Mouse (Mus musculus) kidney, embryonic 15.5 days (tissue): ENCODE measurements around the gene Iqgap2. TPM values are rescaled to one million over a fixed set of nuclear protein-coding genes. Genes with fewer than 3 reads are reported as not detected.

Experiments used
- ATAC-seq: fragments of 200-750 bp; cut with Nextera tagmentation; replicated peaks from 2 replicates; pipeline ENCODE4 v1.8.0; 2017; ENCODE audit warnings: moderate TSS enrichment; ENCODE audit not compliant: low FRiP score
- H3K27ac ChIP-seq: fragments of 300-500 bp; sonication (generic); 2 replicates; pipeline ENCODE4 v1.5.1; 2015; ENCODE audit warnings: mild to moderate bottlenecking, inconsistent platforms
- H3K27me3 ChIP-seq: fragments of 300-500 bp; sonication (generic); 2 replicates; pipeline ENCODE4 v1.6.1; 2015; ENCODE audit warnings: inconsistent platforms
- H3K36me3 ChIP-seq: fragments of 300-500 bp; sonication (generic); 2 replicates; pipeline ENCODE4 v1.6.1; 2015; ENCODE audit warnings: inconsistent platforms
- H3K4me1 ChIP-seq: fragments of 300-500 bp; sonication (generic); 2 replicates; pipeline ENCODE4 v1.6.1; 2015; ENCODE audit warnings: inconsistent platforms
- H3K4me2 ChIP-seq: fragments of 300-500 bp; sonication (generic); 2 replicates; pipeline ENCODE4 v1.6.1; 2015; ENCODE audit warnings: moderate library complexity, mild to moderate bottlenecking, inconsistent platforms
- H3K4me3 ChIP-seq: fragments of 300-500 bp; sonication (generic); replicated peaks from 2 replicates; pipeline ENCODE4 v1.5.1; 2015; ENCODE audit warnings: mild to moderate bottlenecking, inconsistent platforms
- H3K9ac ChIP-seq: fragments of 300-500 bp; sonication (generic); 2 replicates; pipeline ENCODE4 v1.6.1; 2015; ENCODE audit warnings: mild to moderate bottlenecking, inconsistent platforms
- H3K9me3 ChIP-seq: fragments of 300-500 bp; sonication (generic); replicated peaks from 2 replicates; pipeline ENCODE4 v1.6.1; 2016; ENCODE audit warnings: inconsistent platforms
- WGBS: fragments of 180-500 bp; shearing (Covaris S2); methylation state at CpG from one replicate; pipeline ENCODE4 v1.1.7; 2015; ENCODE audit warnings: mixed read lengths; 5-methylcytosine and 5-hydroxymethylcytosine counted together
- polyA plus RNA-seq: library from polyadenylated mRNA; unstranded; fragments of >200 nt; fragmentation: Nextera tagmentation; extraction: Ambion mirVana; gene quantifications from 2 replicates; pipeline ENCODE4 v1.2.1, GENCODE M21; 2015

The Iqgap2 gene
- polyA plus RNA-seq, 1 experiment from 2014 or later, result 10.1 TPM

DNA sequence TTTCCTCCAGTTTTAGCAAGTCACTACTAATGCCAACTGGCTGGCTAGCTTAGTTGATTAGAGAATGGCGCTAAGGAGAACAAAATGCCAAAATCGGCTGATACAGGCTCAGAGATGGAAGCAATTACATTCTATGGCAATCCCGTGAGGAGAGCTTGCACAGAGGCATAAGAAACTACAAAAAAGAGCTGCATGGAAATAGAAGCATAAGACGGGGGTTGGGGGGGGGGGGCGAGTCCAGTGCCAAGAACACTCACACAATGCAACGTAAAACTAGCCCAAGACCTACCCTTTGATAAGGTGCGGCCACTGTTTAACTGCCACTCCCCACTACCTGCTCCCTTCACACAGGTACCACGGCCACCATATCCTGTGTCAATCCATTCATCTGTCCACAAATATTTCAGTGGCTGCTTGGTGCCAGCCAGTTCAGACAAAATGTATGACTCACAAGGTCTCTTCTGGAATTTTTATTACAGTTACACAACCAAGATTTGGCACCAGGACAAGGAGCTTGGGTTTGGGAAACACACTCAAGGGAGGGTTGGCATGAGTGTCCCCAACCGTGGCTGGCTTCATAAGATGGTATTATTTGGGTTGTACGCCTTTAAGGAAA lies 48.2 kb downstream of the Iqgap2 start:
- WGBS, result 90% methylated on average over 10 of the region's 10 CpGs
- H3K27ac ChIP-seq, result no peak overlapping the region
- H3K4me3 ChIP-seq, result no peak overlapping the region
- ATAC-seq, result no peak
- H3K27me3 ChIP-seq, result no peaks in the 10 kb centered on the region
- H3K9ac ChIP-seq, result no peak overlapping the region
- no peak overlapping the region for H3K4me2 ChIP-seq
- no peaks in the 10 kb centered on the region for H3K4me1 ChIP-seq
- no peaks in the 10 kb centered on the region for H3K9me3 ChIP-seq
- H3K36me3 ChIP-seq, result no peaks in the 10 kb centered on the region

DNA sequence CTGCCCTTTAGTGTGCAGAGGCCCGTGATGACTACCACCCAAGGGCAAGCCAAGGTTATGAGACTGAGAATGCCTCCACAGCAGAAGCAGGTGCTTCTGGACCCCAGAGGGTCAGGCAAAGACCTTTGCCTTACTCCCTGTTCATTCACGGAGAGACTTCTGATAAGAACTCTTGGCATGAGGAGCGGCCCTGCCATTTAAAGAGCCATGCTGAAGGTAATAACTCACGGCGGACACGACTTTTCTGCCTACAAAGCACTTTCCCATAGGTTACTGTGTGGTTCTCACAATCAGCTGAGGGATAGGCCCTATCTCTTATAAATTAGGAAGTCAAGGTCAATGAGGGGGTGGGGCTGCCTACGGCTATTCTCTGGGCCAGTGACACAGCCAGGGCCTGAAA lies 48.9 kb downstream of the Iqgap2 start:
- Histone ChIP-seq H3K4me2 (no peak overlapping the region), H3K27ac (no peak overlapping the region), H3K36me3 (no peaks in the 10 kb centered on the region), H3K27me3 (no peaks in the 10 kb centered on the region), H3K9ac (no peak overlapping the region), H3K4me3 (no peak overlapping the region), H3K4me1 (no peaks in the 10 kb centered on the region), H3K9me3 (no peaks in the 10 kb centered on the region)
- ATAC-seq, result no peak
- WGBS, result 72% methylated on average over 7 of the region's 7 CpGs

DNA sequence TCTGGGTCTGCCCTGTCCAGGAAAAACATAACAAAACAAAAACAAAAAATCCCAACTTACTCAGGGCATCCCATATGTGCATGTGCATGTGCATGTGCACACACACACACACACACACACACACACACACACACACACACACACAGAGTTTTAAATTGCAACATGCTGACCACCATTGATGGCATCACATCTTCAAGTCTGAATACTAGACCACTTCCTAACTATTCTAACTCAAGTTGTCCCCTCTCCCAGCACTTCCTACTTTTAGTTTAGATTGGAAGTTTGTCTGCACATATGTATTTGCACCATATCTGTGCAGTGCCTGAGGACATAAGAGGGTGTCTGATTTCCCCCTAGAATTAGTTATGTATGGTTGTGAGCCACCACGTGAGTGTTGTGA lies 49.8 kb downstream of the Iqgap2 start:
- Histone ChIP-seq H3K36me3 (no peaks in the 10 kb centered on the region), H3K27me3 (no peaks in the 10 kb centered on the region), H3K27ac (no peak overlapping the region), H3K9ac (no peak overlapping the region), H3K4me2 (no peak overlapping the region), H3K9me3 (no peaks in the 10 kb centered on the region), H3K4me3 (no peak overlapping the region), H3K4me1 (no peaks in the 10 kb centered on the region)
- 87% methylated on average over 1 of the region's 1 CpGs for WGBS
- ATAC-seq, result no peak

DNA sequence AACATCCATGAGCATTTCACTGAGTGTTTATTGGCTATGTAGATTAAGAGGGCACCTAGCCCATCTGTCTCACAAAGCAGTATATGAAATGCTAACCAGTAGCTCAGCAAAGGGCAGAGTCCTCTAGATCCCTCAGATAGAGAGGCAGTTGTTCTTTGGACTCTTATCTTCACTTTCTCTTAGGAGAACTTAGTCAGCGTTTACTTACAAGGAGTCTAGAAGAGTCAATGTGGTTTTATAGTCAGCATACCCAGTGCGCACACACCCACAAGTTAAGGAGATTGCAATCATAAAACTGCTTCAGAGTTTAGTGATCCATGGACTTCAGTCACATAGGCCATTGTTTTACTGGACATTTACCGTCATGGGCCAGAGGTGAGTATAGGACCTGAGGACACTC lies 54.8 kb downstream of the Iqgap2 start:
- Histone ChIP-seq H3K4me3 (no peak overlapping the region), H3K4me2 (no peak overlapping the region), H3K27ac (no peak overlapping the region), H3K9me3 (no peaks in the 10 kb centered on the region), H3K27me3 (no peaks in the 10 kb centered on the region), H3K36me3 (no peaks in the 10 kb centered on the region), H3K4me1 (no peaks in the 10 kb centered on the region), H3K9ac (no peak overlapping the region)
- ATAC-seq, result no peak; the same call in 1 of the 2 replicates
- 47% methylated on average over 3 of the region's 3 CpGs for WGBS

DNA sequence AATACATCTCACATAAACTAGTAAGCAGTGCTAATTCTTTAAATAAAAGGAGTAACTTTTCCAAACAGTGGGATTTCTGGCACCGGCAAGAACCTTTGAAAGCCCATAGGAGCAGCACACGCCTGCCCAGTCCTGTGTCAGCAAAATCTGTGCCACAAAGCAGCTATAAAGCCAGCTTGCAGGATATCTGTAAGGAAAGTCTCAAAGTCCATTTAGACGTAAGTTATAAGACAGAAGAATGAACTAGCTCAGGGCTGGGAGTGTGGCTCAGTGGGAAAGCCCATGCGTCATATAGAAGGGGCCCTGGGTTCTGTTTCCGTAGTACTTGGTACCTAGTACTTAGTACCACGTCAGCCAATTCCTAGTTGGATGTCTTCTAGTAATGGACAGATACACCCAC lies 58.2 kb downstream of the Iqgap2 start:
- no peak for ATAC-seq
- Histone ChIP-seq H3K27ac (no peak overlapping the region), H3K9me3 (no peaks in the 10 kb centered on the region), H3K4me2 (no peak overlapping the region), H3K36me3 (no peaks in the 10 kb centered on the region), H3K4me1 (no peaks in the 10 kb centered on the region), H3K9ac (no peak overlapping the region), H3K27me3 (no peaks in the 10 kb centered on the region), H3K4me3 (no peak overlapping the region)
- 86% methylated on average over 6 of the region's 6 CpGs for WGBS

DNA sequence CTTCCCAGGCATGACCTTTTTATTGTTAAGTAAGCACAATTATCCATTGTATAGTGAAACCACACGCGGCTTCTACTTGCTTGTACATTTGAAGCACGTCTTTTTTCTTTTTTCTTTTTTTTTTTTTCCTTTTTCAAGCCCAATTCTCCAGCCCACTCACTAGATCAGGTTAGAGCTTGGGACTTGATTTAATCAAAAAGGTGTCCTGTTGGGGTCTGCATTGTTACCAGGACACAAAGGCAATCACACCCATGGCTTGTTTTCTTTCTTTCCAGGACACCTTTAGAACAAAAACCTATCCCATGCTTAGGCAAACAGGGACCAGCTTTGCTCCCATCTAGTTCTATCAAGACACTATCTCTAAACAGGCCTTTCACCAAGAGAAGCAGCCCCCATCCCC lies 59.0 kb downstream of the Iqgap2 start:
- 62% methylated on average over 3 of the region's 3 CpGs for WGBS
- no peaks in the 10 kb centered on the region for H3K27me3 ChIP-seq
- ATAC-seq, result no peak
- no peaks in the 10 kb centered on the region for H3K9me3 ChIP-seq
- H3K36me3 ChIP-seq, result no peaks in the 10 kb centered on the region
- no peak overlapping the region for H3K27ac ChIP-seq
- no peaks in the 10 kb centered on the region for H3K4me1 ChIP-seq
- no peak overlapping the region for H3K4me3 ChIP-seq
- no peak overlapping the region for H3K9ac ChIP-seq
- H3K4me2 ChIP-seq, result no peak overlapping the region

DNA sequence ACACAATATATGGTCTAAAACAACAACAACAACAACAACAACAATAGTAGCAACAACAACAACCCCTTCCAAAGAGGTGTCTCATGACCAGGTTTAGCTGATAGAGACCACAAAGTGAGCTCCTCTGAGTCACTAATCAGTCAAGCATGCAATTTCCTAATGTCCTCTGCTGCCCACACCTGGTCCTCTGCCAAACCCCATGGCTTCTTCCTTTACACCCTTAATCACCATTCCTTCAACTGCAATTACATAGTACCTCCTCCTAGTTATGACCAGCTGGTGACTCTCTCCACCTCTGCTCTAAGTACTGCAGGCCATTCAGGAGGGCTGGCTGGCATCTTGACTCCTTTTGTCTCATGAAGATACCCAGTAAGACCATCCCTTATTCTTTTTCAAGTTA lies 60.0 kb downstream of the Iqgap2 start:
- Histone ChIP-seq H3K4me3 (no peak overlapping the region), H3K36me3 (no peaks in the 10 kb centered on the region), H3K27me3 (no peaks in the 10 kb centered on the region), H3K9me3 (no peaks in the 10 kb centered on the region), H3K27ac (no peak overlapping the region), H3K9ac (no peak overlapping the region), H3K4me2 (no peak overlapping the region), H3K4me1 (no peaks in the 10 kb centered on the region)
- ATAC-seq, result 0 out of 2 replicates have a peak, but pooled peaks have one; percentile 33

DNA sequence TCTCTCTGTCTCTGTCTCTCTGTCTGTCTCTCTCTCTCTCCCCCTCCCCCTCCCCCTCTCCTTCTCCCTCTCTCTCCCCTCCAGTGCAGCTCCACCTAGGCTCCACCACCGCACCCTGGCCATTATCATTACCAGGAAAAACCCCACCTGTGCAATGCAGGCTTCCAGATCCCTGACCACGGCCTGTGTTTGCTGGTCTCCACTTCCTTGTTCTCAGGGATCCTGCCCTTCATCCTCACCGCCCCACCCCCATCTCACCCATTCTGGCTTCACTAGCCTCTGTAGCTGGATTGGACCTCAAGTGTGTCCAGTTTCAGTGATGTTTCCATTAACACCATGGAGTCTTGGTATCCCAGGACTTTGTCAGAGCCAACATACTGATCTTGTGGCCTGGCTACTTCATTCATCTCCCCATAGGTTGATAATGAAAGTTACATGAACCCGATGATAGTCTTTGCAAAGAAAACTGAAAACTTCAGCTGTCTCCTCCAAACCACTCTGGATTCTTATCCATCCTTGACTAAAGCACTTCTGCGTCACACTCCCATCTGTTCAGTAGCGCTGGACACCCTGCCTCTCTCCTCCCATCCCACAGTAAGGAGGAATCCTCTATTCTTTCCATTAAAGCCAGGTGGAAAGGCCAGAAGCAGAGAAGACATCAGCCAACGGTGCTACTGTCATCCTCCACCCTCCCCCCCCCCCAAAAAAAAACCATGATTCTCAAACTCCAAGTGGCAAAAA lies 62.1 kb downstream of the Iqgap2 start:
- Histone ChIP-seq H3K36me3 (no peaks in the 10 kb centered on the region), H3K4me3 (no peak overlapping the region), H3K9ac (no peak overlapping the region), H3K27ac (no peak overlapping the region), H3K4me1 (no peaks in the 10 kb centered on the region), H3K4me2 (no peak overlapping the region), H3K27me3 (no peaks in the 10 kb centered on the region), H3K9me3 (no peaks in the 10 kb centered on the region)
- ATAC-seq, result no peak
- WGBS, result 88% methylated on average over 7 of the region's 7 CpGs

DNA sequence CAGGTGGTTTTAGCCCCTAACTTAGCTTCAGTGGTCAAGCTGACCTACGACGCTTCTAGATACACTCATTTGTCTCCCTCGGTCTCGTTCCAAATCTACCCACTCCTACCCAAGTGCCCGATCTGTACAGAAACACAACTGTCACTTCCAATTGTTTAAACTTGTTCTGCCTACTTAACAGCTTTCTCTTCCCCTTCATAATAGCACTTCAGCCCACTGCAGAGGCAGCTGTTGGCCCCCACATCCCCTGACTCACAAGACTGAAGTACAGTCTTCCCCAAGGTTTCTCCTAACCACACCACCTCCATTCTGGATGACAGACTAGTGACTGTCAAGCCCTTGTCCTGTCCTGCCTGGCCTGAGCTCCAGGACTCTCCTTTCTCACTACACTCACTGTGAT lies 63.1 kb downstream of the Iqgap2 start:
- ATAC-seq, result no peak
- WGBS, result 96% methylated on average over 5 of the region's 5 CpGs
- no peak overlapping the region for H3K4me2 ChIP-seq

DNA sequence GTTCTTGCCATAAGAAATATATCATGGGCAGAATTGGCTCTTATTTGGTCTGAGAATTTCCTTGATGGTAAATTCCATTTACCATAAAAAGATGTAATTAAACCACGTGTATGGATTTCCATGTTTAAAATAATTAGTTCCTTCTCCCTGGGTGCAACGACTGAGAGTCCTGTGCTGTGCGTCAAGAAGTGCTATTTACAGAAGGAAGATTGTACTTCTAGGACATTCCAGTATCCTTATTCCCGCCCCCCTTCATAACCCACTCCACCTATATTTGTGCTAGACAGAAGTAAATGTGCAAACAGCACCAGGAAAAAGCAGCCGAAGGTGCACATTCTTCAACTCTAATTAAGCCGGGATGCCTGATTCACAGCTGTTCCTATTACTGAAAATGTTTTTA lies 65.5 kb downstream of the Iqgap2 start:
- no peaks in the 10 kb centered on the region for H3K4me1 ChIP-seq
- no peaks in the 10 kb centered on the region for H3K27me3 ChIP-seq
- no peaks in the 10 kb centered on the region for H3K36me3 ChIP-seq
- H3K9me3 ChIP-seq, result no peaks in the 10 kb centered on the region
- no peak overlapping the region for H3K9ac ChIP-seq
- no peak overlapping the region for H3K4me3 ChIP-seq
- no peak overlapping the region for H3K4me2 ChIP-seq
- WGBS, result 75% methylated on average over 6 of the region's 6 CpGs
- ATAC-seq, result no peak
- no peak overlapping the region for H3K27ac ChIP-seq

More for the DNA sequence above, 63.1 kb downstream of the Iqgap2 start:
- no peak overlapping the region for H3K4me3 ChIP-seq
- no peaks in the 10 kb centered on the region for H3K9me3 ChIP-seq
- H3K9ac ChIP-seq, result no peak overlapping the region
- H3K36me3 ChIP-seq, result no peaks in the 10 kb centered on the region
- no peak overlapping the region for H3K27ac ChIP-seq
- H3K4me1 ChIP-seq, result no peaks in the 10 kb centered on the region
- no peaks in the 10 kb centered on the region for H3K27me3 ChIP-seq

DNA sequence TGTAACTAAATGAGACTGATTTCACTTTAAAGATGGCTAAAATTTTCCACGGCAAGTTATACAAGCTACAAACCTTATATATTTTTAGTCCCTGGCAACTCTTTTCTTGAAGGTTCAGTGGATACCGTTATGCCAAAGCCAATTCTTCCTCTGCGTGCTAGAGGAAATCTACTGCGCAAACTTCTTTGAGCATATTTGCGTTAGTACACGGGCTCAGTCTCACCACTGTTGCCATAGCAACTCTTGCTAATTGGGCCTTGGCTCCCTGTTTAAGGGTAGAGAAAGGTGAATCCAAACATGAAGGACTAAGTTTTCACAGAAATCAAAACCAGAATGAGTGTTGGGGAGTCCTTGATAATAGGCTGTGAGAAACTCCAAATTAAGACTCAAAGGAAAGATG lies 68.8 kb downstream of the Iqgap2 start:
- H3K27me3 ChIP-seq, result no peaks in the 10 kb centered on the region
- ATAC-seq, result no peak
- no peak overlapping the region for H3K4me2 ChIP-seq

DNA sequence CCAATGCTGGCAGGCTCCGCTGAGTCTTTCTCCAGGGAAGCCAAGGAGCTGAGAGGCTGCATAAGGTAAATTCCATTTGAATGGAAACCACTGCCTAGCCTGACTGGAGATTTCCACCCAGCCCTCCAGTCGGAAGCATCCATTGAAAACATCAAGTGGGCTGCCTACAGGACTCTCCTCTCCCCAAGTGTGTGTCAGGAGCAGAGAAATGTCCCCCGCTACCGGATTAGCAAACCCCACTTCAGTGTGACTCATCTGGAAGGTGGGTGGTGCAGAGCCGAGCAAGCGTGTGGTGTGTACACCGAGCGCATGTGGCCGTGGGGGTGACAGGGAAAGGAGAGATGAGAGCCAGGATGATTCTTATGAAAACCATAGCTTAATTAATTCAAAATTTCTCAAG lies 71.7 kb downstream of the Iqgap2 start:
- no peak overlapping the region for H3K9ac ChIP-seq
- 93% methylated on average over 9 of the region's 9 CpGs for WGBS

More for the DNA sequence above, 68.8 kb downstream of the Iqgap2 start:
- no peaks in the 10 kb centered on the region for H3K9me3 ChIP-seq
- no peaks in the 10 kb centered on the region for H3K36me3 ChIP-seq
- peaks cover under 1% of the 10 kb centered on the region; the same call in 1 of the 2 replicates for H3K4me1 ChIP-seq
- WGBS, result 87% methylated on average over 6 of the region's 6 CpGs
- H3K9ac ChIP-seq, result no peak overlapping the region
- no peak overlapping the region for H3K27ac ChIP-seq
- no peak overlapping the region for H3K4me3 ChIP-seq

More for the DNA sequence above, 71.7 kb downstream of the Iqgap2 start:
- Histone ChIP-seq H3K9me3 (no peaks in the 10 kb centered on the region), H3K27ac (no peak overlapping the region), H3K4me1 (peaks cover 3% of the 10 kb centered on the region; the same call in 1 of the 2 replicates), H3K4me3 (no peak overlapping the region), H3K27me3 (no peaks in the 10 kb centered on the region), H3K4me2 (no peak overlapping the region), H3K36me3 (no peaks in the 10 kb centered on the region)
- no peak for ATAC-seq
